Comparison of ENCODE assay signal across 9 mouse cellular contexts in genomic region chr17:80772545-80773453, GRCm38 (mm10). TPM values are rescaled to one million over a fixed set of nuclear protein-coding genes. Genes with fewer than 3 reads are reported as not detected.
DNase-seq lines count a peak whose midpoint lies in the region; ATAC-seq and TF ChIP-seq lines count a peak whose summit lies in the region.
"Had no signal": no experiment of that assay in that cellular context is flagged by ENCODE, and none has a peak within 500 bp of the region (broad histone marks: within the 10 kb centered on the region; RNA-seq: fewer than 3 reads in every experiment).

No protein-coding gene starts in this region.

- DNase-seq in A20 (ENCODE audit: low read depth, low spot score): peak; percentile 75
- DNase-seq in cerebellum, adult 9-10 months: no peak
- DNase-seq in urinary bladder, adult 2 months (ENCODE audit: low spot score): no peak

- ATAC-seq in heart, embryonic 16.5 days (replicated peaks; ENCODE audit: extremely low read depth, insufficient read depth, low FRiP score): no peak
- ATAC-seq in heart, embryonic 11.5 days (replicated peaks; ENCODE audit: insufficient number of reproducible peaks, low FRiP score, low TSS enrichment): no peak
- peak; percentile 90 for ATAC-seq in megakaryocyte progenitor cell, adult 5-6 weeks (replicated peaks; ENCODE audit: poor library complexity)
- no peak for ATAC-seq in erythroid progenitor cell, adult 5-6 weeks (replicated peaks; ENCODE audit: low FRiP score, poor library complexity, severe bottlenecking)

- TF ChIP-seq CTCF in bone marrow macrophage, adult 2 months (IDR thresholded peaks at IDR 0.05; ENCODE audit: low read depth, low read length): no peak

- H3K9ac ChIP-seq in heart, embryonic 16.5 days (ENCODE audit: low read length): no peak overlapping the region
- H3K9ac ChIP-seq in heart, embryonic 11.5 days (ENCODE audit: low read depth, low read length): no peak overlapping the region
- H3K9ac ChIP-seq: hindbrain, embryonic 15.5 days had no signal

- H3K9me3 ChIP-seq in heart, embryonic 16.5 days (replicated peaks; ENCODE audit: control insufficient read depth, low read length): peaks cover 6% of the 10 kb centered on the region; the same call in 1 of the 2 replicates
- no peaks in the 10 kb centered on the region for H3K9me3 ChIP-seq in heart, embryonic 11.5 days (replicated peaks; ENCODE audit: control insufficient read depth, low read length)
- H3K9me3 ChIP-seq: hindbrain, embryonic 15.5 days had no signal

- H3K4me3 ChIP-seq in heart, embryonic 16.5 days (ENCODE audit: low read length): no peak overlapping the region
- no peak overlapping the region for H3K4me3 ChIP-seq in heart, embryonic 11.5 days (ENCODE audit: low read depth, low read length)
- H3K4me3 ChIP-seq in bone marrow macrophage, adult 2 months (ENCODE audit: insufficient read depth, low read length): peak overlapping the region; percentile 37
- H3K4me3 ChIP-seq: hindbrain, embryonic 15.5 days had no signal

- H3K4me1 ChIP-seq in heart, embryonic 16.5 days (ENCODE audit: control insufficient read depth, insufficient read depth, low read length): peaks cover 12% of the 10 kb centered on the region
- H3K4me1 ChIP-seq in heart, embryonic 11.5 days (ENCODE audit: control insufficient read depth, insufficient read depth, low read length): no peaks in the 10 kb centered on the region
- H3K4me1 ChIP-seq in bone marrow macrophage, adult 2 months (ENCODE audit: control insufficient read depth, insufficient read depth, low read length): peaks cover 33% of the 10 kb centered on the region
- H3K4me1 ChIP-seq: hindbrain, embryonic 15.5 days had no signal

- H3K27ac ChIP-seq in heart, embryonic 16.5 days (ENCODE audit: low read length): peak overlapping the region; percentile 32
- H3K27ac ChIP-seq in heart, embryonic 11.5 days (ENCODE audit: low read depth, low read length): no peak overlapping the region
- H3K27ac ChIP-seq in bone marrow macrophage, adult 2 months (ENCODE audit: insufficient read depth, low read depth, low read length): peak overlapping the region; percentile 32
- H3K27ac ChIP-seq: hindbrain, embryonic 15.5 days had no signal

- H3K27me3 ChIP-seq in heart, embryonic 16.5 days (ENCODE audit: control insufficient read depth, insufficient read depth, low read length): no peaks in the 10 kb centered on the region; the same call in 1 of the 2 replicates
- no peaks in the 10 kb centered on the region for H3K27me3 ChIP-seq in heart, embryonic 11.5 days (ENCODE audit: control insufficient read depth, insufficient read depth, low read length)
- H3K27me3 ChIP-seq: hindbrain, embryonic 15.5 days had no signal

- peak overlapping the region; percentile 46 for H3K4me2 ChIP-seq in heart, embryonic 16.5 days (ENCODE audit: low read depth, low read length)
- no peak overlapping the region for H3K4me2 ChIP-seq in heart, embryonic 11.5 days
- H3K4me2 ChIP-seq: hindbrain, embryonic 15.5 days had no signal

- no peak for TF ChIP-seq POLR2A in bone marrow macrophage, adult 2 months (IDR thresholded peaks at IDR 0.05; ENCODE audit: borderline replicate concordance, low read depth, low read length)

- no peaks in the 10 kb centered on the region for H3K36me3 ChIP-seq in heart, embryonic 16.5 days (ENCODE audit: control insufficient read depth, insufficient read depth)
- no peaks in the 10 kb centered on the region for H3K36me3 ChIP-seq in heart, embryonic 11.5 days (ENCODE audit: control insufficient read depth, insufficient read depth, low read length)
- H3K36me3 ChIP-seq: hindbrain, embryonic 15.5 days had no signal

- 53% methylated on average over 14 of the region's 14 CpGs for WGBS in heart, embryonic 16.5 days
- WGBS in heart, embryonic 11.5 days (ENCODE audit: insufficient replicate concordance): 58% methylated on average over 14 of the region's 14 CpGs

RNA-seq across cellular contexts. Expression of gene Map4k3, which starts 44.5 kb away (rescaled TPM):
- polyA plus RNA-seq in heart, embryonic 16.5 days (2015; fragmentation: Nextera tagmentation; extraction: Ambion mirVana): 17.9 and 20.0 TPM in 2 replicates
- 20.4 and 22.0 TPM in 2 replicates for polyA plus RNA-seq in heart, embryonic 11.5 days (2014; fragmentation: Nextera tagmentation; extraction: Ambion mirVana)
- 30.9 and 31.0 TPM in 2 replicates for polyA plus RNA-seq in bone marrow macrophage, adult 2 months (2012; ENCODE audit: insufficient read depth, insufficient read length, missing spikeins)
- 8.4 and 10.0 TPM in 2 replicates for total RNA-seq in megakaryocyte progenitor cell, adult 5-6 weeks (2015)
- 8.0 and 8.7 TPM in 2 replicates for total RNA-seq in megakaryocyte progenitor cell, adult 5-6 weeks (2017)
- total RNA-seq in erythroid progenitor cell, adult 5-6 weeks (2015; ENCODE audit: low replicate concordance): 2.9 TPM in 2 replicates
- total RNA-seq in erythroid progenitor cell, adult 5-6 weeks (2017; ENCODE audit: low replicate concordance): 1.0 and 2.2 TPM in 2 replicates
- 47.9 and 53.9 TPM in 2 replicates for polyA plus RNA-seq in urinary bladder, adult 2 months (2012; rRNA removed)
